Mouse (Mus musculus) gastrocnemius, adult 8-10 months (tissue): Measurements from ENCODE around the gene Irs2. TPM values are rescaled to one million over a fixed set of nuclear protein-coding genes. Genes with fewer than 3 reads are reported as not detected.
A peak's percentile ranks its signal among the peaks of the same experiment; 100 is the strongest.

Source experiments
- DNase-seq, 2 experiments: peaks; one replicate each; pipeline ENCODE4 v3.0.0; 2022; ENCODE audit warnings: low spot score in 2 of 2
- total RNA-seq, 4 experiments: library from RNA; stranded (reverse); gene quantifications; 2 replicates each; pipeline ENCODE4 v1.2.4; 2022

The Irs2 gene
- total RNA-seq, 4 experiments from 2014 or later: 12.4 to 21.6 (median 15.2) TPM

- no peak for DNase-seq
Observed at GRCm38 (mm10) chr8:10989946-10990345, 18.3 kb downstream of the Irs2 start.

GRCm38 (mm10) chr8:10986638-10987037, 21.6 kb downstream of the Irs2 start:
- DNase-seq: no peak

GRCm38 (mm10) chr8:10985064-10985463, 23.2 kb downstream of the Irs2 start:
- no peak for DNase-seq

- no peak for DNase-seq
Observed at GRCm38 (mm10) chr8:10980876-10981275, 27.4 kb downstream of the Irs2 start.

GRCm38 (mm10) chr8:10979916-10980315, 28.3 kb downstream of the Irs2 start:
- no peak for DNase-seq

- DNase-seq: no peak
Observed at GRCm38 (mm10) chr8:10979196-10979794, 29.0 kb downstream of the Irs2 start.

- DNase-seq: peak; percentile 45 to 64
Observed at GRCm38 (mm10) chr8:10978377-10978776, 29.9 kb downstream of the Irs2 start.

GRCm38 (mm10) chr8:10977742-10978376, 30.4 kb downstream of the Irs2 start:
- DNase-seq: no peak

- DNase-seq: no peak
Observed at GRCm38 (mm10) chr8:10974659-10975058, 33.6 kb downstream of the Irs2 start.

- no peak for DNase-seq
Observed at GRCm38 (mm10) chr8:10974126-10974525, 34.1 kb downstream of the Irs2 start.

- DNase-seq: no peak
Observed at GRCm38 (mm10) chr8:10972851-10973452, 35.3 kb downstream of the Irs2 start.

GRCm38 (mm10) chr8:10971984-10972383, 36.3 kb downstream of the Irs2 start:
- DNase-seq: no peak

GRCm38 (mm10) chr8:10971509-10971908, 36.7 kb downstream of the Irs2 start:
- no peak for DNase-seq

- peak in 1 of 2 experiments; percentile 28 for DNase-seq
Observed at GRCm38 (mm10) chr8:10970496-10971456, 37.5 kb downstream of the Irs2 start.

- DNase-seq: no peak
Observed at GRCm38 (mm10) chr8:10968687-10969086, 39.6 kb downstream of the Irs2 start.

- DNase-seq: no peak
Observed at GRCm38 (mm10) chr8:10965401-10966117, 42.7 kb downstream of the Irs2 start.

- no peak for DNase-seq
Observed at GRCm38 (mm10) chr8:10964511-10965099, 43.7 kb downstream of the Irs2 start.

GRCm38 (mm10) chr8:10961989-10962388, 46.3 kb downstream of the Irs2 start:
- DNase-seq: no peak

- DNase-seq: no peak
Observed at GRCm38 (mm10) chr8:10960277-10960819, 47.9 kb downstream of the Irs2 start.

- no peak for DNase-seq
Observed at GRCm38 (mm10) chr8:10957292-10957955, 50.8 kb downstream of the Irs2 start.
